Mouse (Mus musculus) E14TG2a.4 (cell line): Measurements from ENCODE around the gene Aff4.

ENCODE experiments used
- CTCF ChIP-seq: conservative IDR thresholded peaks from 2 replicates; pipeline ENCODE4 v1.5.1; 2014; ENCODE audit warnings: low read length
- POU5F1 ChIP-seq: IDR thresholded peaks from 2 replicates; pipeline ENCODE4 v1.6.1; 2014; ENCODE audit warnings: low read length, borderline replicate concordance

- TF ChIP-seq CTCF (no peak), POU5F1 (no peak)
Observed at GRCm38 (mm10) chr11:53351224-53351942, 750 bp downstream of the Aff4 start.
